Mouse (Mus musculus) gastrocnemius, postnatal 36 days (tissue): ENCODE data around the gene Prl2a1. TPM values are rescaled to one million over a fixed set of nuclear protein-coding genes. Genes with fewer than 3 reads are reported as not detected.
"Not testable (repeated sequence)": the region's sequence is repeated elsewhere in the genome, so short reads cannot be mapped to it uniquely, and the experiment has no call there.

Experiments used
- DNase-seq, 2 experiments: peaks; one replicate each; pipeline ENCODE4 v3.0.0; 2022
- intact Hi-C: fragments of 180-260 bp; cut with DNase I; formaldehyde crosslinking; loops from one replicate; pipeline ENCODE4 v1.15.1; 2025
- long read RNA-seq, 2 experiments: library from polyadenylated mRNA; stranded (forward); transcript quantifications; one replicate each; pipeline ENCODE4 v2.0.0; 2021
- total RNA-seq, 2 experiments: library from RNA; stranded (reverse); gene quantifications; 2 replicates each; pipeline ENCODE4 v1.2.3; 2021

Gene Prl2a1
- total RNA-seq = not detected
- long read RNA-seq, experiment 1 = 0 reads
- long read RNA-seq, experiment 2 = 0 reads

DNA sequence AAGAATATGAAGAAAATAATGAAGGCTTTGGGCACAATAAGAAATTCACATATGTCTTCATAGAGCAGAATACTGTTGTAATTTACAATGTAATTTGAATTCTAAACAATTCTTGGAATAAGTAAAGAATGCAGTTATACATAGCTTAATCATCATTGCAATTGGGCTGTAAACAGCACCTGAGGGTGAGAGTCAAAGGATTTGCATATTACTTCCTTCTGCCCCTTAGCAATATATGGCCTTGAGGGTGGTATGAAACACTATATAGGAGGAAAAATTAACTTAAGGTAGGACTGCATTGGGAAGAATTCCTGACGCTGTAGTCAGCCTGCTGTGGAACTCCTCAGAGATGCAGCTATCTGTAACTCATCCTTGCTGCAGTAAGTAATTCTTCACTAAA lies at the start of gene Prl2a1:
Prl2a1 (plus strand) TSS at position 301 of the 400 bp plus-strand sequence.
- DNase-seq = no peak
- intact Hi-C loops = no loop called here

DNA sequence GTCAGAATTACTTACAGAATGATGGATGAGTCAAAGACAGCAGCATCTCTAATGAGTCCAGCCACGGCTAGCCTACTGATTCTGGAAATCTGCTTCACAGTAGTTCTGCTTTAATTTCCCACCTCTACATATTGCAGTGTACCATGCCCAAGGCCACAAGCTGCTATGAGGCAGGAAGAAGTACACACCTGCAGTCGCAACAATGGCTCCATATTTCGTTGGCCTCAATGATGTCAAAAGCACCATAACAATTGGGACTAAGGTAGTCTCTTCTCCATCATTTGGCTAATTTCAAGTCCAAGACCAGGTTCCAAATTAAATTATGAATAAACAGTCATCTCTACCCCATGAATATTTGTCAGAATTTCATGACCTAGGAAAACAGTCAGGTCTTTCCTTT lies 20.8 kb upstream of the Prl2a1 start, which contains the start of gene Prl7c1:
Prl7c1 (minus strand) TSS at position 101 of the 400 bp plus-strand sequence.
- DNase-seq, intact Hi-C loops: not testable (repeated sequence)

- intact Hi-C loops = no loop called here
Observed at GRCm38 (mm10) chr13:27799303-27799702, 2.2 kb upstream of the Prl2a1 start.

DNA sequence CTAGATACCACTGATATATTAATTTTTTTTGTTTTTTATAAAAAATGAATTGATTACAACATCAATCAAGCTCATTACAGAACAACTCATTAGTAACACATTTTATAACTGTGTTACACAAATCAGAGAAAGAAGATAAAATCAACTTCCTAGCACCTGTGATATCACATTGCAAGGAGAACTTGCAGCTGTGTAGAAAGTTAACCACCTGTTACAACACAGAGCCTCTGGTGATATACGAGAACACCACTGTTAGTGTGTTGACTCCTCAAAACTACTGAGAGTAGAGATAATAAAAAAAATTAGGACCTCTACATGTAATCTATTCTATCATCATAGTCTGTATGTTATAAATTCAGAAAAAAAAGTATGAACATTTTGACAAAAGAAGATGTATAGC lies 1.3 kb downstream of the Prl2a1 start:
- intact Hi-C loops = no loop called here
- no peak for DNase-seq

More at GRCm38 (mm10) chr13:27799303-27799702, 2.2 kb upstream of the Prl2a1 start:
- no peak for DNase-seq

- no peak for DNase-seq
- intact Hi-C loops = no loop called here
Observed at GRCm38 (mm10) chr13:27849042-27849441, 47.6 kb downstream of the Prl2a1 start, which contains the start of gene Prl2c1. Gene Prl2c1, plus strand, starts transcription at chr13:27849342.

Other genes starting within 250 kb of the Prl2a1 start
- not detected for gene Prl8a9, start 237.0 kb upstream of the Prl2a1 start, total RNA-seq
- not detected for gene Prl8a1, start 219.5 kb upstream of the Prl2a1 start, total RNA-seq
- gene Prl7b1, start 191.1 kb upstream of the Prl2a1 start, total RNA-seq = not detected
- gene Prl7a1, start 159.2 kb upstream of the Prl2a1 start, total RNA-seq = not detected
- not detected for gene Prl7a2, start 133.6 kb upstream of the Prl2a1 start, total RNA-seq
- not detected for gene Prl7d1, start 84.9 kb upstream of the Prl2a1 start, total RNA-seq
- gene Prl7c1, start 20.9 kb upstream of the Prl2a1 start, total RNA-seq = not detected
- gene Prl2c1, start 47.7 kb downstream of the Prl2a1 start, total RNA-seq = not detected
- gene Prl4a1, start 214.6 kb downstream of the Prl2a1 start, total RNA-seq = not detected